Mouse (Mus musculus) kidney, adult 2 months (tissue): ENCODE data around the gene Dcst2. TPM values are rescaled to one million over a fixed set of nuclear protein-coding genes. Genes with fewer than 3 reads are reported as not detected.

Experiments
- DNase-seq: peaks from one replicate; pipeline ENCODE4 v3.0.0; 2021
- H3K27ac ChIP-seq: fragments of 200-500 bp; 2 replicates; pipeline ENCODE4 v1.5.1; 2012; ENCODE audit warnings: low read depth, low read length, control low read depth, inconsistent platforms; ENCODE audit not compliant: insufficient read depth
- H3K27me3 ChIP-seq: fragments of 200-500 bp; replicated peaks from 2 replicates; pipeline ENCODE4 v1.6.1; 2012; ENCODE audit warnings: mild to moderate bottlenecking, moderate library complexity, low read length, inconsistent platforms; ENCODE audit not compliant: control insufficient read depth, insufficient read depth
- H3K36me3 ChIP-seq: fragments of 200-500 bp; 2 replicates; pipeline ENCODE4 v1.6.1; 2012; ENCODE audit warnings: mild to moderate bottlenecking, moderate library complexity, low read length, inconsistent platforms; ENCODE audit not compliant: control insufficient read depth, insufficient read depth
- H3K4me1 ChIP-seq: fragments of 200-500 bp; 2 replicates; pipeline ENCODE4 v1.6.1; 2011; ENCODE audit warnings: low read length; ENCODE audit not compliant: control insufficient read depth, insufficient read depth
- H3K4me3 ChIP-seq: fragments of 200-500 bp; 2 replicates; pipeline ENCODE4 v1.5.1; 2011; ENCODE audit warnings: mild to moderate bottlenecking, low read depth, low read length, control low read depth; ENCODE audit not compliant: insufficient read depth
- CTCF ChIP-seq: fragments of 200-500 bp; conservative IDR thresholded peaks from 2 replicates; pipeline ENCODE4 v1.5.1; 2011; ENCODE audit warnings: low read depth, mild to moderate bottlenecking, control low read depth, low read length, moderate library complexity, mixed read lengths; ENCODE audit not compliant: insufficient read depth, insufficient read length
- POLR2A ChIP-seq: fragments of 200-500 bp; IDR thresholded peaks from one replicate; pipeline ENCODE4 v1.6.1; 2011; ENCODE audit warnings: low read depth, low read length, control low read depth
- WGBS: fragments of 180-500 bp; shearing (Covaris S2); methylation state at CpG from one replicate; pipeline ENCODE4 v1.1.7; 2018; 5-methylcytosine and 5-hydroxymethylcytosine counted together
- polyA plus RNA-seq: library from polyadenylated mRNA; depleted of rRNA; stranded (reverse); fragments of >200 nt; gene quantifications from 2 replicates; pipeline ENCODE4 v1.2.3, GENCODE M21; 2012

Dcst2 gene
- polyA plus RNA-seq, 1 experiment: 0.41 TPM

DNA sequence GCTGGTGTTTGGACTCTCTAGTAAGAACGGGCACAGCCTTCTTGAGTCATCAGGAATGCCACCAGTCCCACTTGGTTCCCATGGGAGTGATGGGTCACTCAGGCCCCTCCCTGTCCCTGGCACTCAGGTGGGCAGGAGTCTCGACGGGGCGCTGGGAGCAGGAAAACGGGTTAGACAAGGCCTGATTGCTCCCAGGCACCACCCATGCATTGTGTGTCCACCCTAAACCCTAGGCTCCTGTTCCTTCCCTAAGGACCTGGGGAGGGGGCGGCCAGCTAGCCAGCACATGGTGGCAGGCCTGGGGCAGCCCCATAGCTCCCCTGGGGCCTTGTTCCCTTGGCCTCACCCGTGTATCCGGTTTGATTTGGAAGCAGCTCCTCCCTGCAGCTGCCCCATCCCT lies 43.5 kb upstream of the Dcst2 start:
- WGBS: 79% methylated on average over 8 of the region's 8 CpGs
- Histone ChIP-seq H3K27me3 (peaks cover 7% of the 10 kb centered on the region), H3K4me3 (no peak overlapping the region), H3K27ac (no peak overlapping the region), H3K36me3 (no peaks in the 10 kb centered on the region), H3K4me1 (peaks cover 15% of the 10 kb centered on the region)
- TF ChIP-seq POLR2A: no peak
- TF ChIP-seq CTCF: no peak
- DNase-seq: no peak

DNA sequence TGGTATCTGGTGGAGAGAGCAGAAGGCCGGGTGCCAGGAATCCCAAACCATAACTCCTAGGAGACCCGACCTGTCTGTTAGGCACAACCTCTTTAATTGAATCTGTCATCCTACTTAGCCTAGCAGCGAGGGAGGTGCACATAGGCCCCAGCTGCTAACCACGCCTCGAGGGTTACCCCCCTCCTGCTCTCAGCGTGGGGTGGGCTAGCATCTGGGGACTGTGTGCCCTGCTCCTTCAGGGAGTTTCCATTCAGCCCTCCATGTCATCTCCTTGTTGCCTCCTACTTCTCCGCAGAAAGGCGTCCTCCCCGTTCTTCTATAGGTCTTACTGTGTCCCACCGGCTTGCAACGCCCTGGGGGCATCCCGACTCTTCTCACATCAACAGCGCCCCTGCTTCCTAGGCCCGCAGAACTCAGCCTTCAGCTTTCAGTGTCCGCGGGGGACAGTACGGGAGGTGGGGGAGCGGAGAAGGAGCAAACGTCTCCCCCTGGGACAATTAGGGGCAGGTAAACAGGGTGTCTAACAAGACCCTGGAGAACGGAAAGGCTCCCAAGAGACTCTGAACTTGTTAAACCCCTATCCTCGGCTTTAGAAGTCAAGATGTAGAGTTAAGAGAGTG lies 42.7 kb upstream of the Dcst2 start:
- Histone ChIP-seq H3K36me3 (no peaks in the 10 kb centered on the region), H3K27me3 (peaks cover 7% of the 10 kb centered on the region), H3K4me1 (peaks cover 15% of the 10 kb centered on the region), H3K4me3 (no peak overlapping the region), H3K27ac (no peak overlapping the region)
- no peak for DNase-seq
- WGBS: 42% methylated on average over 21 of the region's 21 CpGs
- TF ChIP-seq POLR2A (no peak), CTCF (no peak)

DNA sequence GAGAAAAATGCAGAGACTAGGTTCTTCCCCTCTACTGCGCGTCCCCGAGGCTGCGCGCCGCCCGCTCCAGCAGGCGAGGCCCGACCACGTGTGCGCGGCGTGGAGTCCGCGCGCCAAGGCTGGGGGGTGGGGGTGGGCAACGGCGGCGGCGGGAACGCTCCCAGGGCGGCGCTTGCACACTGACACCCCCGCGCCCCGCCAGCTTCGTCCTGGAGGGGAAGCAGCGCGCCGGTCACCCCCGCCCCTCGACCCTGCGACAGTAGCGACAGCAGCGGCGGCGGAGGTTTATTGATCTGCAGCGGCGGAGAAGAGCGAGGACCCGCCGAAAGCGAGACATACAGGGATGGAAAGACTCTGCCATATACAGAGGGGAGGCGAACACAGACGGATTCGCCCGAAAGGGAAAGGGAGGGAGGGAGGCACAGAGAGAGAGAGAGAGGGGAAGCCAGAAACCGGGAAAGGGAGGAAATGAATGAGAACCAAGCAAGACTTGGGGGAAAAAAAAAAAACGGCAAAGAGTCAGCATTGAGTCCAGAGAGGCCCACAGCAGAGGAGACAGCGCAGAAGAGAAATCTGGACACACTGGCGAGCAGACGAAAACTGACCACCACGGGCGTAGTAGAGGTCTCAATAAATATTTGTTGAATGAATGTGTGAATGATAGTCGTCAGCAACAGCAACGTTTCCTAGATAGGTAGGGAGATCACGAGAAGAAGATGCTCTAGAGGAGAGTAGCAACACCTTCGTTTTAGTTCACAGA lies 42.0 kb upstream of the Dcst2 start:
- DNase-seq: no peak
- peaks cover 15% of the 10 kb centered on the region for H3K4me1 ChIP-seq

DNA sequence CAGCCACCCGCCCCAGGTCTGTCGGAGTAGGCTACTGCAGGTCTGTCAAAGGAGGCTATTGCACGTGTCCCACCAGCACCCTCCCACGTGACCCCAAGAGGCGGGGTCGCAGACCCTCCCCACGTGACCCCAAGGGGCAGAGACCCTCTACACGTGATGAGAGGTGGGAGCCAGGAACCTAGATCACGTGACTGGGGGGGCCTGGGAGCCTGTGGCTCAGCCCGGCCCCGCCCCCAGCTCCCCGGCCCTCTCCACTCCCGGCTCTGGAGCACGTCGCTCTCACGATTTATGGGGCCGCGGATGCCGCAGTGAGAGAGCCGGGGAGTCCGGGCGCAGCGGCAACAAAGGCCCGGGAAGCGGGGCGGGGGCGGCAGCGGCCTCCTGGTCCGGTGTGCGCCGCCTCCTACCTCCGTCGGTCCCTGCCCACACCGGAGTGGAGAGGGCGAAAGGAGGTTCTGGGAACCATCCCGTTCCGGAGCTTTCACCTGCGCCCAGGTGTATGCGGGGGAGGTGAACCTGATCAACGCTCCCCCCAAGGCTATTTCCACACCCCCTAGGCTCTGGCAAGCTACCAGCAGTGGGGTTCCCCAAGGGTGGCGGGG lies 41.1 kb upstream of the Dcst2 start:
- no peak overlapping the region for H3K27ac ChIP-seq
- DNase-seq: no peak
- peaks cover 7% of the 10 kb centered on the region for H3K27me3 ChIP-seq
- H3K4me1 ChIP-seq: peaks cover 15% of the 10 kb centered on the region
- TF ChIP-seq CTCF: no peak
- no peak for TF ChIP-seq POLR2A
- H3K36me3 ChIP-seq: no peaks in the 10 kb centered on the region
- 1% methylated on average over 41 of the region's 41 CpGs for WGBS
- peak overlapping the region; percentile 39 for H3K4me3 ChIP-seq

More for the DNA sequence above, 42.0 kb upstream of the Dcst2 start:
- no peaks in the 10 kb centered on the region for H3K36me3 ChIP-seq
- no peak overlapping the region for H3K27ac ChIP-seq
- H3K4me3 ChIP-seq: no peak overlapping the region
- 5% methylated on average over 58 of the region's 58 CpGs for WGBS
- peaks cover 7% of the 10 kb centered on the region for H3K27me3 ChIP-seq
- TF ChIP-seq POLR2A (no peak), CTCF (no peak)

DNA sequence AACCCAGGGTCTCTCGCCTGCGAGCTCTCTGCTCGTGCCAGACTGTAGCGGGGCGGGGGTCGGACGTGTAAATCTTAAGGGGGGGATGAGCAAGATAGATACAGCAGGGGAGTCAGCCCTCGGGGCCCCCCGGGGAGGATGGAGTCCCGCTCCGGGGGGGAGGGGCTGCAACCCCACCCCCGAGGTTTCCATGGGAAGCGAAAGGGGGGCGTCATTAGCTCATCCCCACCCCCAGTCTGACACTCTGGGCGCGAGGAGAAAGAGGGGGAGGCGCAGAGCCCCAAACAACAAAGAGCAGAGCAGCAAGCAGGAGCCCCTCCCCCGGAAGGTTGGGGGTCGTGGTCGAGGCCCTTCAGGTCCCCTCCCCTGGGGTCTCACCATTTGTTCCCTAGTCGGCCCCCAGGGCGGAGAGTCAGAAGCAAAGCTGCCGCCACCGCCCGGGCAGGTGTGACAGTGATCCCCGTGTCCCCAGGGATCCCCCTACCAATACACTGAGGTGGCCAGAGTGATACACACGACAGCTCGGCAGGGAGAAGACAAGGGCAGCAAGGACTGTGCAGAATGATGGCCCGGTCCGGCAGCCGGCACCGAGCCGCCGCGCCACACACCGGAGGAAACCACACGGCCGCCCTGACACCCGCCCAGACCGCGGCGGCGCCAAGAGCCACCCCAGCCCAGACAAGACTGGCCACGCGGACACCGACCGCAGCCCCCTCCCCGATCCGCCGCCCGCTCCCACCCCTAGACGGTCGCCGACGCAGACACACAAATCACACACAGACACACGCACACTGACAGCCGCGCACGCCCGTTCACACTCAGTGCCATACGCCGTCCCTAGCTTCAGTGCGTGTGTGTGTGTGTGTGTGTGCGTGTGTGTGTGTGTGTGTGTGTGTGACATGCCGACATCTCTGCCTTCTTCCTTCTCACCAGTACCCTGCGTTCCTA lies 40.3 kb upstream of the Dcst2 start:
- 2% methylated on average over 66 of the region's 66 CpGs for WGBS
- Histone ChIP-seq H3K36me3 (no peaks in the 10 kb centered on the region), H3K27ac (no peak overlapping the region), H3K27me3 (peaks cover 7% of the 10 kb centered on the region), H3K4me3 (peak overlapping the region; percentile 41), H3K4me1 (peaks cover 15% of the 10 kb centered on the region)
- no peak for DNase-seq
- TF ChIP-seq POLR2A (no peak), CTCF (no peak)

DNA sequence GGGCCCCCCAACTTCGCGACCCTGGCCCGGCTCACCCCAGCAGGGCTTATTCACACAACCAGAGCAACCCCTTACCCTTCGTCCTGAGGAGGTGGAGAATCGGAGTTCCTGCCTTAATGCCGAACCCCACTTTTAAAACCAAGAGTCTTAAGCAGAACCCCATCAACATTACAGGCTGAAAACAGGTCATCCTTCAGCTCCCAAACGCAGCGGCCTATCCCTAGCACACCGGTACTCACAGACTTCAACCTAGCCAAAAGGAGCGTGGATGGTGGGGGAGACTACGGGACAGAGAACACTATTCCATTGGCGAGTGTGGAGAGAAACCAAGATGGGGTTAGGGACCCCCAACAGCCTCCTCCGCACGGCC lies 39.7 kb upstream of the Dcst2 start:
- H3K4me3 ChIP-seq: peak overlapping the region; percentile 56
- no peak overlapping the region for H3K27ac ChIP-seq
- peaks cover 15% of the 10 kb centered on the region for H3K4me1 ChIP-seq
- TF ChIP-seq CTCF (no peak), POLR2A (no peak)
- H3K36me3 ChIP-seq: no peaks in the 10 kb centered on the region
- H3K27me3 ChIP-seq: peaks cover 7% of the 10 kb centered on the region
- 4% methylated on average over 14 of the region's 14 CpGs for WGBS
- no peak for DNase-seq
